Mouse (Mus musculus) embryo, embryonic 10 days (tissue): ENCODE results near the gene Mif4gd.

ENCODE experiments used
- DNase-seq: peaks from one replicate; pipeline ENCODE4 v3.0.0-alpha.2; 2015; ENCODE audit warnings: low spot score

Mif4gd gene

DNA sequence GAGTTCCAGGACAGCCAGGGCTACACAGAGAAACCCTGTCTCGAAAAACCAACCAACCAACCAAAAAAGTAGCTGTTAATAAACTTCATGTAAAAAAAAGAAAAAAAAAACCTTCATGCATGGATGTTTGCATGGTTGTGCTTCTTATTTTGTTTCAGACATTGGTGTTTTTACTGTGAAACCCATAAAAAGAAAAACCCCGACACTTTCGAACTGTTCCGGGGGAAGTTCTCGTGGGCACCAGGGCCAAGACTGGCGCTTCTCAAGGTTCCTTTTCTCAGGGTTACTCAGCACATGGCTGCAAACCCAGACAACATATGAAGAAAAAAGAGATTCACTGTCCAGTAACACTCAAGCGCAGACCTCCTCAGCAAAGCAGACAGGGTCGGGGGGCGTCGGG is 20.1 kb upstream of the Mif4gd start:
- DNase-seq: no peak

DNA sequence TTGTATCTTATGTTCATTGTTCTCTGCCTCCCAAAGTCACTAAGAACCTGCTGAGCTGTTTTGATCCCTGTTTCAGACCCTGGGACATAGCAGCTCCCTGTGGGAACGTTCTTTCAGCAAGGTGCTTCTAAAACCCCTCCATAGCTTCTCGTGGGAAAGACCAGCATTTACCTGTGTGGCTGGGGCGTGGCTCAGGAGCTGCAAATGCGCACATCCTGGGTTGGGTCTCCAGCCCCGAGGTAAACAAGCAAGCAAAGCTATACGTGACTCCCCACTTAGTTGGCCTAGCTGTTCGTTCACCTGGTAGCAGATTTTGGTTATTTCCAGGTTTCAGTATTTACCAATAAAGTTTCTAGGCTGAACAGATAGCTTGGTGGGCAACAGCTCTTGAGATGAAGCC is 19.5 kb upstream of the Mif4gd start:
- DNase-seq: no peak

- DNase-seq: peak; percentile 67
These were observed 18.7 kb upstream of the Mif4gd start for GRCm38 (mm10) chr11:115631505-115631890.

DNA sequence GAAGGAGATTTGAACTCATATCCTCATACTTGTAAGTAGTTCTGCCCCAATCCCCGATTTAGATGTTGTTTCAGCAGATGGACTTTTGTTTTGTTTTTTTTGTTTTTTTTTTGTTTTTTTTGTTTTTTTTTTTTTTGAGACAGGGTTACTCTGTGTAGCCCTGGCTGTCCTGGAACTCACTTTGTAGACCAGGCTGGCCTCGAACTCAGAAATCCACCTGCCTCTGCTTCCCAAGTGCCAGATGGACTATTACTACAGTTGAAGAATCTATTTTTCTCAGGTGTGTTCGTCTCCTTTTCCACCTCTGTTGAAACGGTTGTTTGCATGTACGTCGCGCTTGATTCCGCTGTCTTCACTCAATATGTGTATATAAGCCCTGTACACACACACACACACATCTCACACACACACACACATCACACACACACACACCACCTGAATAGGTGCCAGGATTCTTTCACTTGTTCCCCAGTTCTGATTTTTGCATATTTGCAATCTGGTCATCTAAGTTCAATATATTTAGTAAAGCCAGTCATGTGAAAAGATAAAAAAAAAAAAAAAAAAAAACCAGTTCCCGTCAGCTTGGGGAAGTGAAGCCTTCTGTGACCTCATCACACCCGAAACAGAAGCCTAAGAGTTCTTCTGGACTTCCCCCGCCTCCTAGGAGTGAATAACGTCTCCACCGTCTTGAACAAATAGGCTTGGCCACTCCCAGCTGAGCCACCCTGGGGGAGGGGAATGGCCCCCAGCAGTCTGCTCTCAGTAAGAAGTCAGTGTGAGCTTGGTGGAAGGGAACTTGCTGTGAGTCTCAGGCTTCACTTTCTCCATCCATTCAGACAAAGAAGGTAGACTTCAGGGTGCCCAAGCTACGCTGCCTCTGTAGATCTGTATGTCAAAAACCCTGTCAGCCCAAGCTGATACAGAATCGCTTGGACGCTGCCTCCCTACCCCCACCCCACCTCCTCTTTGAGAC is 18.0 kb upstream of the Mif4gd start:
- no peak for DNase-seq

DNA sequence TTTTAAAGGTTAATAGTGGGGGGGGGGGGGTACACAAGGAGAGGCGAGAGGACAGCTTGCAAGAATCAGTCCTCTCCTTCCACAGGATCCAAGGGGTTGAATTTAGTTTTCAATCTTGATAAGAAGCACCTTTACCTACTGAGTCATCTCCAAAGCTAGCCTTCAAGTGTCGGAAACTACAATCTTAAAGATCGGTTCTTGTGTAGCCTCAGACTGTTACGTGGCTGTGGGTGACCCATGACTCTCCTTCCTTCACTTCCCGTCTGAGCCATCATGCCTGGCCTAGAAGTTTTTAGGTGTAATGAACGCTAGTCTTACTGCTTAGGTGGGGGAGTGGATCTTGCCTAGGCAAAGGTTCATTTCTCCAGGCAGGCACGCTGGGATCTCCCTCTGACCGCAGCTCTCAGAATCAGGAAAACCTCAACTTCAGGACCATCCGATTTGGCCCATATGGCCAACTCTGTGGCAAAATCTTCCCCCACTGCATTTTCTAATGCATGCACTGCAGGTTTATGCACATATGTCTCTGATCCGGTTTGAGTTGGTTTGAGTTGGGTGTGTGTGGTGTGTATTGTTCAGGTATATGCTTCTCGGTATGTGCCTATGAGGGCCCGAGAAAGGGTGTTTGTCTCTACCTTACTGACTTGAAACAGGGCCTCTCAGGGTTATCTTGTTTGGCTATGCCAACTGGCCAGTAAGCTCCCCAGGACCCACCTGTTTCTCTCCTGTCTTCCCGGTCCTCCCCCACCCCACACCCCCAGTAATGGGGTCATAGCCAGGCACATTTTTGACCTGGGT is 17.2 kb upstream of the Mif4gd start:
- DNase-seq: no peak

GRCm38 (mm10) chr11:115628465-115629101 is 15.8 kb upstream of the Mif4gd start:
- no peak for DNase-seq

DNA sequence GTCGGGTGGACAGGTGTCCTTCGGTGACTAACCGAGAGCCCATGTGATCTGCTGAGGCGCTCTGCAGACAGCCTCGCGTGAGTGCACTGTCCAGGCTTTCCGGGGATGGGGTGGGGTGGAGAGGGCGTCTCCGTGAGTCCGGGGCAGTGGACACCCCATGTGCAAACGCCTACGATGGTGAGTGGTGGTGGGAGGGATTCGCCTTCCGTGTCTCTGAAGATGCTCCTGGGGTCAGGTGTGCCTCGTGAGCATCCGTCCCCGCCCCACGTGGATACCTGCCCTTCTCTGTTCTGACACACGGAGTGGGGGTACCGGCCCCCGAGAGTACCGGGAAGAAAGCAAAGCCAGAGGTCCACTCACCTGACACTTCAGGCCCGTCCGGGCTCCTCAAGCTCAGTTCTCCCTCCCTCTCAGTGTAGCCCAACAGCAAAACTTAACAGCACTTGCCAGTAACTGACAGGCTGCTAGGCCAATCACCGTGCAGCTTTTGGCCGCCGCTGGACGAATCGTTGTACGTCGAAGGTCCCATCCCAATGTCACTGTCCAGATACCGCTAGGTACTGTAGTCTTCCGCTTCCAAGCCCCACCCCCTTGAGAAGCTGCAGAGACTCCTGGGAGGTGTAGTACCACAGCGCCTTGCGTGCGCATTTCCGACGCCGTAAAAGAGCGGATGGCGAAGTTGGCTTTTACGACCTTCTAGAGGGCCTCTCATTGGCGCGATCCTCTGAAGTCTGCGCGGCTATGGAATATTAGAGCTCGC is 15.1 kb upstream of the Mif4gd start, which contains the start of gene Slc25a19:
Gene Slc25a19 (minus strand): TSS at position 591 of the 760 bp plus-strand sequence.
- peak; percentile 100 for DNase-seq

DNA sequence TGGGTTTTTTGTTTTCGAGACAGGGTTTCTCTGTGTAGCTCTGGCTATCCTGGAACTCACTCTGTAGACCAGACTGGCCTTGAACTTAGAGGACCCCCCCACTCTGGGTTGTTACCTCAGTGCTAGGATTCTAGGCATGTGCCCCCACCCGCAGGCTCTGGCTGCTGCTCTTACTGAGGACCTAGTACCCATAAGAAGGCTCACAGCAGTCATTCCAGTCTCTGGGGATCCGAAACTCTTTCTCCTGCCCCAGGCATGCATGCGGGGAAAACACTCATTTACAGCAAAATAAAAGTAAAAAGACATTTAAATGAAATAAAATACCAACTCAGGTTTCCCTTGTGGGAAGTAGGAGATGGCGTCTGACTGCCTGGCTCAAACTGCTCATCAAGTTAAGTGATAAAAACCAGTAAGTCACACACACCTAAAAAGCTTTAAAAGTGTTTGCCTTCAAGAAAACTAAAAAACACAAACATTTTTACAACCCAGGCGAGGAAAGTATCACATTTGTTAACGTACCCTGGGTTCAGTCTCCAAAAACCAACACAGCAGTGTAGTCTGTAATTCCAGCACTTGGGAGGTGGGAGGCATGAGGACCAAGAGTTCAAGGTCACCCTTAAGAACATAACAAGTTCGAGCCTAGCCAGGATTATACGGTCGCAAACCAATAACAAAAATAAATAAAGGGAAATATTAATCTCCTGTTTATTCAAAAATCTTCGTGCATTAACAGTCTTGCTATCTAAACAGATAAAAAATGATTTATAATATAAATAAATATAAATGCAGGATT is 14.3 kb upstream of the Mif4gd start:
- DNase-seq: no peak

DNA sequence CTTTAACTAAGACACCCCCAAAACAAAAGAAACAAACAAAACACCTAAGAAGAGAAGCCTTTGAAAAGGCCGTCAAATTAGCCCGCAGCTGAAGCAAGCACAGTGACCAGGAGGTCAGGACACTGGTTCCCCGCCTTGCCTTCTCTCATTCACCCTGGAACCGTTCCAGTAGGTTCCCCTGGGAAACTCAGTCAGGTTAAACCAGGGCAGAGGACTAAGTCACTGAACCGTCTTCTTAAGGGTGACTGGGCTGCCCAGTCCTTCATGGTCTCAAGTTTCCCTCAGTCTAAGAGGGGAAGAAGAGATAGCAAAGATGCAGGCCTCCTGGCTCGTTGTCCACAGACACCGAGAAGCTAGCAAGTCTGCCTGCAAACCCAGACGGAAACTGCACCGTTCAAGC is 13.1 kb upstream of the Mif4gd start:
- no peak for DNase-seq

- no peak for DNase-seq
These were observed 10.8 kb upstream of the Mif4gd start for GRCm38 (mm10) chr11:115623487-115624070.

DNA sequence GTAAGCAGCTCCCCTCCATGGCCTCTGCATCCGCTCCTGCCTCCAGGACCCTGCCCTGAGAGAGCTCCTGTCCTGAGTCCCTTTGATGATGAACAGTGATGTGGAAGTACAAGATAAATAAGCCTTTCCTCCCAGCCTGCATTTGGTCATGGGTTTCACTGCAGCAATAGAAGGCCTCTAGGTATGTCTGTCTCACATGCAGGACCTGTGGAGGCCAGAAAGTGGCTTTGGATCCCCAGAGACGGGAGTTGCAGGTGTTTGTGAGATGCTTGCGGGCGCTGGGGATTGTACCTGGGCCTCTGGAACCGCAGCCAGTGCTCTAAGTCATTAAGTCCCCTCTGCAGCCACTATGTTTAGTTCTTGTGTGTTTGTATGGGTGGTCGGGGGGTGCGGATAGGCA is 7.2 kb upstream of the Mif4gd start:
- DNase-seq: no peak

DNA sequence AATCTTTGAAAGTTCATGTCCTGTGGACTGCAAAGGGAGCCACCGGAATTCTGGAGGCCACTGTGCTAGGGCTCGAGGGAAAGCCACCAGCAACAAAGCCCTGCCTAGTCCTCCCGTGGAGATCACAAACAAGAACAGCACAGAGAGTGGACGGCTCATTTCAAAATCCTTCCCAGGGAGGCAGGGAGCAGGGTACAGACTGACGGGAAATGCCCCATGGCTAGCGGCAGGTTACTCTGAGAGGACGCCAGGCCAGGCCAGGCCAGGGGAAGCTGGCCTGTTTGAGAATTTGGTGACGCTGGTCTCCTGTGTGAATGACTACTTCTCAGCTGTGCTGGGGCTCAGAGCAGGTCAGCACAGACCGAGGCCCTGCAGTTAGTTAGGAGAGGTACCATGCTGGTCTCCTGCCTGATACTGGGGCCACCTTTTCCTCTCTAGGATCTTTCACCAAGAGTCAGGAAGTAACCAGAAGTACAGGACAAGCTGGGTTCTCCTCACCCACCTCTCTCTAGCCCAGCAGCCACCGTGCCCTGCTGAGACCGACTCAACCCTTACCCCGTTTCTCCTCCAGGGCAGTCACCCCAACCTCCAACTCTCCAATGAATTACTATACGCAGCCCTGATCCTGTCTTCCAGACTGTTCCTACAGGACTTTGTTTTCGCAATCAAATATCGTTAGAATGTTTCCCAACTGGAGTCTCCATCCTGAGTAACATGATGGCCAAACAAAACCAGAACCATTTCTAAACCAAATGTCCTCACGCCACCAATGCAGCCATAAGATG is 6.2 kb upstream of the Mif4gd start:
- DNase-seq: no peak

DNA sequence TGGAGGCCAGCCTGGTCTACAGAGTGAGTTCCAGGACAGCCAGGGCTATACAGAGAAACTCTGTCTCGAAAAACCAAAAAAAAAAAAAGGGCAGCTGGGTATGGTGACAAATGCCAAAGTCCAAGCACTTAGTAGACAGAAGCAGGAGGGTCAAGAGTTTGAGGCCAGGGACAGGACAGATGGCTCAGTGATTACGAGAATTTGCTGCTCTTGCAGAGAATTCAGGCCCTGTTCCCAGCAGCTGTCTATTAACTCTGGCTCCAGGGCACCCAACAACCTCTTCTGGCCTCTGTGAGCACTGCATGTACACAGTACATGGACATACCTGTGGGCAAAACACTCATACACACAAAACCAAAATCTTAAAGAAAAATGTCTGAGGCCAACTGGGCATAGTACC is 5.2 kb upstream of the Mif4gd start:
- no peak for DNase-seq

DNA sequence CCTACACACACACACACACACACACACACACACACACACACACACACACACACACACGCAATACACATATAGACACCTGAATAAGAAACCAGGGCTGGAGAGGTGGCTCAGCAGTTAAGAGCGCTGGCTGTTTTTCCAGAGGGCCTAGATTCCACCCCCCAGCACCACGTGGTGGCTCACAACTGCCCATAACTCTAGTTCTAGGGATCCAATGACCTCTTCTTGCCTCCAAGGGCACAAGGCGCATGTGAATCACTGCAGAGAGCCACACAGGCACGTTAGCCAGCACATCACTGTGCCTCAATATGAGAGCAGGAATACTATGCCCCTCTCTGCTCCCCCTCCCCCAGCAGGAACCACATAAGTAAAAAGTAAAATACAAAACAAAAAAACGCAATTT is 4.1 kb upstream of the Mif4gd start:
- no peak for DNase-seq

- DNase-seq: no peak
These were observed 3.6 kb upstream of the Mif4gd start for GRCm38 (mm10) chr11:115616371-115616770.

- DNase-seq: no peak
These were observed 3.1 kb upstream of the Mif4gd start for GRCm38 (mm10) chr11:115615875-115616274.

GRCm38 (mm10) chr11:115615108-115615825 is 2.5 kb upstream of the Mif4gd start:
- no peak for DNase-seq

- no peak for DNase-seq
These were observed 1.8 kb upstream of the Mif4gd start for GRCm38 (mm10) chr11:115614346-115615107.
